Mouse (Mus musculus): ENCODE data around the gene Gp9.

- TF ChIP-seq CTCF (IDR thresholded peaks at IDR 0.05; ENCODE audit: control insufficient read depth, insufficient read depth, low read length), result no peak
- TF ChIP-seq POLR2A (IDR thresholded peaks at IDR 0.05; ENCODE audit: borderline replicate concordance, control insufficient read depth, low read depth, low read length), result no peak
Observed at GRCm38 (mm10) chr6:87784033-87784432, 6.2 kb downstream of the Gp9 start.
